In the genomic region with DNA sequence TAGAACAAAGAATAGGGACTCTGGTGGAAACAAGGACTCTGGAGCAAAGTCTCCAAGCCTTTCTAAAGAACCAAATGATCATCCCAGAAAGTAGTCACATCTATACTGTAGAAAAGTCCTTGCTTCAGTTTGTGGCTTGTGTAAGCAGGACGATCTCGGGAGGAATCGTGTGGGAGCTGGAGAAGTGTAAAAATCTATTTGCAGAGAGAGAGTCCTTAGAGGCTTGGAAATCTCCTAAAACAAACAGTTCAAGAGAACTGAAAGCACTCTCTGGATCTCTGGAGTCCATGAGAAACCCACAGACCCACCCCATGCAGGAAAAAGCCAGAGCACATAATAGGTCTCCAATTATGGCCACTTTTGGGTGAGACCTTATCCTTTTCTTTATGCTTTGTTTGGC, we compare ENCODE assay signal across 27 mouse cellular contexts.
"Had no signal": no experiment of that assay in that cellular context is flagged by ENCODE, and none has a peak within 500 bp of the region (broad histone marks: within the 10 kb centered on the region; RNA-seq: fewer than 3 reads in every experiment).

No protein-coding gene starts in this region.

- H3K4me2 ChIP-seq: heart, embryonic 11.5 days; hindbrain, embryonic 12.5 days; hindbrain, embryonic 14.5 days; intestine, embryonic 15.5 days; kidney, embryonic 15.5 days; limb, embryonic 13.5 days; limb, embryonic 15.5 days; liver, embryonic 12.5 days had no signal

- H3K4me3 ChIP-seq: heart, adult 2 months; hindbrain, embryonic 10.5 days; hindbrain, embryonic 12.5 days; intestine, embryonic 15.5 days; kidney, embryonic 15.5 days; limb, embryonic 13.5 days; limb, embryonic 15.5 days; liver, embryonic 12.5 days had no signal

- H3K36me3 ChIP-seq: hindbrain, embryonic 10.5 days; hindbrain, embryonic 12.5 days; intestine, embryonic 15.5 days; kidney, embryonic 15.5 days; limb, embryonic 13.5 days; limb, embryonic 15.5 days; liver, embryonic 12.5 days had no signal

- DNase-seq: forebrain, postnatal 0 days; gastrocnemius, postnatal 14 days; gastrocnemius, postnatal 36 days; heart, adult 2 months; heart, postnatal 10 days; heart, postnatal 4 days; kidney, adult 11 months; kidney, adult 2 months; kidney, adult 9 months; kidney, postnatal 14 days; kidney, postnatal 36 days; layer of hippocampus, adult 9-11 months; layer of hippocampus, postnatal 36 days; left cerebral cortex, postnatal 4 days had no signal

- H3K9me3 ChIP-seq: hindbrain, embryonic 10.5 days; intestine, embryonic 15.5 days; kidney, embryonic 15.5 days; limb, embryonic 13.5 days; limb, embryonic 15.5 days; liver, embryonic 12.5 days had no signal

- H3K27me3 ChIP-seq: hindbrain, embryonic 12.5 days; intestine, embryonic 15.5 days; kidney, embryonic 15.5 days; limb, embryonic 13.5 days; limb, embryonic 15.5 days; liver, embryonic 12.5 days had no signal

- ATAC-seq: forebrain, postnatal 0 days; hindbrain, embryonic 16.5 days; inflammation-experienced regulatory T-cells, adult 6 months; intestine, embryonic 15.5 days; liver, embryonic 12.5 days had no signal

- H3K9ac ChIP-seq: forebrain, postnatal 0 days; hindbrain, embryonic 12.5 days; hindbrain, embryonic 14.5 days; intestine, embryonic 15.5 days; kidney, embryonic 15.5 days; limb, embryonic 13.5 days; limb, embryonic 15.5 days; liver, embryonic 12.5 days; liver, embryonic 14.5 days had no signal

- H3K4me1 ChIP-seq: hindbrain, embryonic 12.5 days; intestine, embryonic 15.5 days had no signal

- H3K27ac ChIP-seq: hindbrain, embryonic 10.5 days; hindbrain, embryonic 12.5 days; hindbrain, embryonic 14.5 days; intestine, embryonic 15.5 days; kidney, embryonic 15.5 days; kidney, postnatal 0 days; limb, embryonic 13.5 days; limb, embryonic 15.5 days; liver, embryonic 12.5 days; liver, embryonic 14.5 days had no signal
